Mouse (Mus musculus): Measurements from ENCODE around the gene Tuba8. TPM values are rescaled to one million over a fixed set of nuclear protein-coding genes. Genes with fewer than 3 reads are reported as not detected.

Gene Tuba8
- total RNA-seq, 4 experiments from 2014 or later: 6.5 to 7.9 (median 7.0) TPM

- DNase-seq (ENCODE audit: low spot score in 2 of 2): no peak
Measured at GRCm38 (mm10) chr6:121194956-121195731, 15.4 kb upstream of the Tuba8 start.

GRCm38 (mm10) chr6:121197807-121198365, 12.6 kb upstream of the Tuba8 start:
- DNase-seq (ENCODE audit: low spot score in 2 of 2): no peak

DNA sequence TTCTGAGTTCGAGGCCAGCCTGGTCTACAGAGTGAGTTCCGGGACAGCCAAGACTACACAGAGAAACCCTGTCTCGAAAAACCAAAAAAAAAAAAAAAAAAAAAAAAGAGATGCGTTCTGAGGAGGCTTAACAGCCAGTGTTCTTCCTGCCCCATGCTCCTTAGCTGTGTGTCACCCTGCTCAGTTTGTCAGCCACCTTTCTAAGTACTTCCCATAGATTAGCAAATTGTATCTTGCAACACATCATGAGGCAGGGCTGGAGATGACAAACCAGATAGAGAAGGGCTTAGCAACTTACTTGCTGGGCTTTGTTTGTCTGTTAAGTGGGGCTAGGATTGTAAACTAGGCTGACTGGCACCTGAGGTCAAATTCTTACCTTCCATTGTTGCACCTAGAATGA, 10.0 kb upstream of the Tuba8 start:
- DNase-seq (ENCODE audit: low spot score in 2 of 2): no peak

DNA sequence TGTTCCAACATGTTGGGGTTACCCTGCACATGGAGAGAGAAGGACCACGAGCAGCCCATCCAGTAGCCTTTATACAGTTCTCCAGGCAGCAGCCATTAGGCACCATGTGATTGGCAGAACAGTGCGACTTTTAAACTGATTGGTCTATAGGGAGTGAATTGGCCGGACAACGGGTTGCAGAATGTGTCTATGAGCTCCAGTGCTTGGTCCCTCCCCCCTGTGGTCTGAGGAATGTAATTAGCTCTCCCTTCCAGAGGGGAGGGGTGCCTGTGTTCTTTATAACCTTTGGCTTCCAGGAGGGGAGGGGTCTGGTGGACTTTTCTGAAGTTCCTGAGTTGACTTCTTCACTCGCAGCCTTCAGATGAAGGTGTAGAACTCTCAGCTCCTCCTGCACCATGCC, 8.5 kb upstream of the Tuba8 start:
- DNase-seq (ENCODE audit: low spot score in 2 of 2): no peak

GRCm38 (mm10) chr6:121206481-121206880, 4.0 kb upstream of the Tuba8 start:
- no peak for DNase-seq (ENCODE audit: low spot score in 2 of 2)

DNA sequence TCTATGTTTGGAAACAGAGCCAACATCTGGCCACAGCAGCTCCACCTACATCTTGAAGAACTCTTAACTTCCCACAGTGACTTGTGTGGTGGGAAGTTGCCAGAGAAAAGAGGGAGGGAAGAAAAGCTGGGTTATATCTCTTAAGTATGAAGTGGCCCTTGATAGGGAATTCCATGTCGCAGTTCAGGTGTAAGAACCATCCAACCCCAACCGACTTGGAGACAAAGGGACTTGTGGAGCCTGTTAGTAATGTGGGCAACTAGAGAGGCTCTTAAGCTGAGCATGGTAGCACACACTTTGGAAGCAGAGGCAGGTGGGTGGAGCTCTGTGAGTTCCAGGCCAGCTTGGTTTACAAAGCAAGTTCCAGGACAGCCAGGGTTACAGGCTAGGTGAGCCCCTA, 912 bp upstream of the Tuba8 start:
- no peak for DNase-seq (ENCODE audit: low spot score in 2 of 2)

- no peak for DNase-seq (ENCODE audit: low spot score in 2 of 2)
Measured at GRCm38 (mm10) chr6:121210926-121211289, 412 bp downstream of the Tuba8 start.

GRCm38 (mm10) chr6:121211743-121212142, 1.2 kb downstream of the Tuba8 start:
- DNase-seq (ENCODE audit: low spot score in 2 of 2): no peak

- DNase-seq (ENCODE audit: low spot score in 2 of 2): no peak
Measured at GRCm38 (mm10) chr6:121212988-121213387, 2.5 kb downstream of the Tuba8 start.

- no peak for DNase-seq (ENCODE audit: low spot score in 2 of 2)
Measured at GRCm38 (mm10) chr6:121214221-121214620, 3.7 kb downstream of the Tuba8 start.

DNA sequence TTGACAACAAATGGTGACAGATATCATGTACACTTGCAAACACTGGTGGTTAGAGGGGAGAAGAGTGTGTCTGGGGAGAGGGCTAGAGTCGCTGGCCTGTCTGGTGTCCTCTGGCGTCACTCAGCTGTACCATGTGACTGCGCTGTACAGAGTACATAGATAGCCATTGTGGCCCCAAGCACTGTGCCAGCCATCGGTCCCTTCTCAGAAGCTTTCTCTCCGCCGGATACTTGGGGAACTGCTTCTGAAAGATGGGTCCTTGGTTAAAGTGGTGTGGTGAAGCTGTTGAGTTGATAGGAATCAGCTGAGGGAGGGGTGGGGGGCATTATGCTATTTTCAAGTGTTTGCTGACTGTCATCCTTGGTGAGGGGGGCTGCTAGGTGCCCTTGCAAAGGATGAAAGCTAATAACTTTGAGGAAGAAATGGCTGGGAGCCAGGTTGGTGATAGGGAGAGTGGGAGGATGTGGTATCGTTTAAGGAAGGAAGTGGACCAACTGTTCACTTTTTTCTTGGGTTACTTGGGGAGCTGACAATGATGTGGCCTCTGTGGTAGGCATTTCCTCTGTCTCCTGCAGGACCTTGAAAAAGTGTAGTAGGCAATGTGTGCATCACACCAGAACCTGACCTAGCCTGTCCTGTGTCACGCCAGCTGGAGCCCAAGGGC, 4.3 kb downstream of the Tuba8 start:
- DNase-seq (ENCODE audit: low spot score in 2 of 2): no peak

DNA sequence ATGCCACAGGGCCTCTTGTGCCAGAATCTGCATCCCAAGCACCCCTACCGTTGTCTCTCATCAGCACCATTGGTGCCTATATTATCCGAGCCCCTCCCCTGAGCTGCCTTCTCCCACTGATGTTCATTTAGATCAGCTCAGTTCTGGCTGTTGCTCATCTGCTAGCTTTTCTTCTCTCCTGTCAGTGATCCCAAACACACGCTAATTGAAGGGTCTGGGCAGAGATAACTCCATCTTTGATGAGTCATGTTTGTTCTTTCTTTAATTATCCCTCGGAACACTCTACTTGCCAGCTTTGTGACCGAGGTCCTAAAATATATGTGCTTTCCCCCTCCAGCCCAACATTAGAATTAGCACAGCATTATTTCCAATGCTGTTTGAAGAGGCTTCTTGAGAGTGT, 4.8 kb downstream of the Tuba8 start:
- DNase-seq (ENCODE audit: low spot score in 2 of 2): no peak

DNA sequence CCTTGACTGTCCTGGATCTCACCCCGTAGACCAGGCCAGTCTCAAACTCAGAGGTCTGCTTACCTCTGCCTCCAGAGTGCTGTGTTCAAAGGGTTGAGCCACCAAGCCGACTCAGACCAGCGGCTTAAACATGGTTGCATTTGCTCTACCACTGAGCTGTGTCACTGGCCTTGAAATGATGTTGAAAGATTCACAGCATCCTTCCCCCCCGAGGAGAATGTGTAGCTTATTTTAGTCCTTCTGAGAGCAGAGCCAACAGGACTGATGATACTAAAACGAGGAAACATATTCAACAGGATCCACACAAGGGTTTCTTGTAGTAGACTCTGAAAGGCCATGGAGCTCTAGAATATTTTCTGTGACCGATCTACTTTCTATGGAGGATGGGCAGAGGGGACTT, 5.4 kb downstream of the Tuba8 start:
- DNase-seq (ENCODE audit: low spot score in 2 of 2): no peak

- no peak for DNase-seq (ENCODE audit: low spot score in 2 of 2)
Measured at GRCm38 (mm10) chr6:121216589-121217255, 6.2 kb downstream of the Tuba8 start.

- no peak for DNase-seq (ENCODE audit: low spot score in 2 of 2)
Measured at GRCm38 (mm10) chr6:121218002-121218401, 7.5 kb downstream of the Tuba8 start.

DNA sequence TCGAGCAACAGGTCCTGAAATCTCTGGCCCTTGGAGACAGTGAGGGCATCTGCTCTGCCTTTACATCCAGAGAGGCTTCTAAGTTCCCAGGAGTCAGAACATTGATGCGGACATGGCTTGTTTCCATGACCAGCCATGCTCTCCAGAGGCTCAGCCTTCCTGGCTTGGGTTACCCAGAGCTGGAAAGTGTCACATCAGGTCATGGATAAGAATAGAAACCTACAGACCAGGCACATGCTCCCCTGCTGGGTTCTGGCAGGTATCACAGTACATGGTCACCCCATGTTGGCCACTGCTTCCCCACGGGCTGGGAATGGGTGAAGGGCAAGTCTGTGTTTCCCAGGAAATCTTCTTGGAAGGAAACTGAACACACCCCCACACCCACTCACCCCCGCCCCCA, 8.9 kb downstream of the Tuba8 start:
- no peak for DNase-seq (ENCODE audit: low spot score in 2 of 2)

DNA sequence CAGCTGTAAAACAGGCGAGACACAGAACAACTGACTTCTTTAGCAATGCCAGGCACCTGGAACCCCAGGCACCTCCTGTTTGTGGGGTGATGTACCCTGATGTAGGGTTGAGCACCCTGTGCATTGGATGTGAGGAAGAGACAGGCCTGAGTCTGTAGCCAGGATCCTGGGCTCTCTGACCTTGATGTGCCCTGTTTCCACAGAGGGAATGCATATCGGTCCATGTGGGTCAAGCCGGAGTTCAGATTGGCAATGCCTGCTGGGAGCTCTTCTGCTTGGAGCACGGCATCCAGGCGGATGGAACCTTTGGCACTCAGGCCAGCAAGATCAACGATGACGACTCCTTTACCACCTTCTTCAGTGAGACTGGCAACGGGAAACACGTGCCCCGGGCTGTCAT, 9.7 kb downstream of the Tuba8 start:
- no peak for DNase-seq (ENCODE audit: low spot score in 2 of 2)

- DNase-seq (ENCODE audit: low spot score in 2 of 2): no peak
Measured at GRCm38 (mm10) chr6:121221876-121222597, 11.5 kb downstream of the Tuba8 start.

- no peak for DNase-seq (ENCODE audit: low spot score in 2 of 2)
Measured at GRCm38 (mm10) chr6:121223001-121223400, 12.5 kb downstream of the Tuba8 start.

- DNase-seq (ENCODE audit: low spot score in 2 of 2): no peak
Measured at GRCm38 (mm10) chr6:121224067-121224466, 13.6 kb downstream of the Tuba8 start.

GRCm38 (mm10) chr6:121224993-121225392, 14.5 kb downstream of the Tuba8 start:
- no peak for DNase-seq (ENCODE audit: low spot score in 2 of 2)

DNA sequence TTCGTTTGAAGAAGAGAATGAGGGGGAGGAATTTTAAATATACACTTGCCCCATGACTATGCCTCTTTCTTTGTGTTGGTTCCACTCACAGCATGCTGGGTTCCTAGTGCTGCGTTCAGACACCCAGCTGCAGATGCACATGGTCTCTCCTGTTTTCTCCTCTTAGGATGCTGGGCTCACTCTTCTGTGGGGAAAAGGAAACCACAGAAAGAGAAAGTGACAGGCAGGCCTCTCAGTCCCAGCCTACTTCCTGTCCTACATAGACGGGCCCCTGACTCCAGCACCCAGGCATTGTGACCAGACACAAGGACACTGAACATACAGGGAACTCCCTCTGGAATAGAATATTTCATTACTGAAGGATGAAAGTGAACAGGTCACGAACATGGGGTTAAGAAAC, 15.5 kb downstream of the Tuba8 start:
- no peak for DNase-seq (ENCODE audit: low spot score in 2 of 2)
